24 mouse cellular contexts compared by ENCODE assay signal in genomic region chr8:116067182-116067977, GRCm38 (mm10).
DNase-seq lines count a peak whose midpoint lies in the region; ATAC-seq lines count a peak whose summit lies in the region.
"Had no signal": no experiment of that assay in that cellular context is flagged by ENCODE, and none has a peak within 500 bp of the region (broad histone marks: within the 10 kb centered on the region; RNA-seq: fewer than 3 reads in every experiment).

No protein-coding gene starts in this region.

- no peaks in the 10 kb centered on the region for H3K9me3 ChIP-seq in heart, embryonic 12.5 days (replicated peaks)
- H3K9me3 ChIP-seq in intestine, embryonic 16.5 days (ENCODE audit: control insufficient read depth, low read length) = no peaks in the 10 kb centered on the region
- no peaks in the 10 kb centered on the region for H3K9me3 ChIP-seq in kidney, embryonic 16.5 days (ENCODE audit: low read length)
- H3K9me3 ChIP-seq: embryonic facial prominence, embryonic 10.5 days; embryonic facial prominence, embryonic 12.5 days; forebrain, embryonic 13.5 days; forebrain, embryonic 15.5 days had no signal

- no peaks in the 10 kb centered on the region for H3K27me3 ChIP-seq in heart, embryonic 12.5 days (replicated peaks)
- H3K27me3 ChIP-seq in intestine, embryonic 16.5 days (replicated peaks; ENCODE audit: control insufficient read depth, insufficient read depth, low read length) = no peaks in the 10 kb centered on the region
- no peaks in the 10 kb centered on the region for H3K27me3 ChIP-seq in kidney, embryonic 16.5 days (ENCODE audit: insufficient read depth, low read length)
- H3K27me3 ChIP-seq: embryonic facial prominence, embryonic 12.5 days; forebrain, embryonic 13.5 days; forebrain, embryonic 15.5 days; Patski had no signal

- no peaks in the 10 kb centered on the region for H3K36me3 ChIP-seq in heart, embryonic 12.5 days
- H3K36me3 ChIP-seq in intestine, embryonic 16.5 days (ENCODE audit: control insufficient read depth, insufficient read depth, low read length) = no peaks in the 10 kb centered on the region
- no peaks in the 10 kb centered on the region for H3K36me3 ChIP-seq in kidney, embryonic 16.5 days (ENCODE audit: insufficient read depth, low read length)
- H3K36me3 ChIP-seq: embryonic facial prominence, embryonic 10.5 days; embryonic facial prominence, embryonic 12.5 days; forebrain, embryonic 15.5 days; G1E had no signal

- no peak overlapping the region for H3K4me3 ChIP-seq in heart, embryonic 12.5 days
- no peak overlapping the region for H3K4me3 ChIP-seq in intestine, embryonic 16.5 days (ENCODE audit: low read length)
- H3K4me3 ChIP-seq in kidney, embryonic 16.5 days (ENCODE audit: low read length) = no peak overlapping the region
- H3K4me3 ChIP-seq: embryonic facial prominence, embryonic 10.5 days; embryonic facial prominence, embryonic 12.5 days; forebrain, embryonic 13.5 days; forebrain, embryonic 15.5 days had no signal

- no peak overlapping the region for H3K27ac ChIP-seq in heart, embryonic 12.5 days (ENCODE audit: poor library complexity, severe bottlenecking)
- H3K27ac ChIP-seq in intestine, embryonic 16.5 days (ENCODE audit: low read length) = peak overlapping the region; percentile 77
- H3K27ac ChIP-seq in kidney, embryonic 16.5 days (ENCODE audit: low read length) = no peak overlapping the region
- H3K27ac ChIP-seq: embryonic facial prominence, embryonic 10.5 days; embryonic facial prominence, embryonic 12.5 days; forebrain, embryonic 13.5 days; forebrain, embryonic 15.5 days had no signal

- no peaks in the 10 kb centered on the region for H3K4me1 ChIP-seq in heart, embryonic 12.5 days (replicated peaks)
- H3K4me1 ChIP-seq in intestine, embryonic 16.5 days (ENCODE audit: control insufficient read depth, insufficient read depth, low read length) = peaks cover 4% of the 10 kb centered on the region; the same call in 1 of the 2 replicates
- H3K4me1 ChIP-seq in kidney, embryonic 16.5 days (ENCODE audit: insufficient read depth, low read length) = no peaks in the 10 kb centered on the region
- H3K4me1 ChIP-seq: embryonic facial prominence, embryonic 10.5 days; embryonic facial prominence, embryonic 12.5 days; forebrain, embryonic 13.5 days; forebrain, embryonic 15.5 days had no signal

- no peak for ATAC-seq in heart, embryonic 12.5 days (ENCODE audit: insufficient number of reproducible peaks, low FRiP score)
- peak; percentile 94 for ATAC-seq in intestine, embryonic 16.5 days
- ATAC-seq in kidney, embryonic 16.5 days (ENCODE audit: low FRiP score, low TSS enrichment) = no peak
- ATAC-seq: CD4-positive, CD25-positive, alpha-beta regulatory T cell, adult 4 months; forebrain, embryonic 13.5 days; forebrain, embryonic 15.5 days; Patski had no signal

- intact Hi-C loops in gastrocnemius, postnatal 36 days (cut with DNase I) = no loop called here

- 71% methylated on average over 9 of the region's 9 CpGs for WGBS in heart, embryonic 12.5 days
- WGBS in intestine, embryonic 16.5 days = 50% methylated on average over 9 of the region's 9 CpGs
- 30% methylated on average over 9 of the region's 9 CpGs for WGBS in large intestine, adult 2 months
- WGBS in kidney, embryonic 16.5 days = 49% methylated on average over 9 of the region's 9 CpGs

- peak; percentile 74 for DNase-seq in heart, adult 11 months
- peak; percentile 22 for DNase-seq in large intestine, adult 2 months (ENCODE audit: low read depth, low spot score)
- DNase-seq in yolk sac, embryonic 10.5 days (ENCODE audit: low spot score) = peak; percentile 64
- DNase-seq in gastrocnemius, postnatal 36 days = no peak
- DNase-seq in kidney, adult 11 months = no peak
- DNase-seq: adrenal gland, adult 2 months; adrenal gland, postnatal 10 days; adrenal gland, postnatal 25 days; B cell, adult 2 months; cerebellum, adult 11 months; cerebellum, adult 18-20 months; cerebellum, adult 8-10 months; cerebellum, postnatal 10 days; cerebellum, postnatal 25 days had no signal

- H3K9ac ChIP-seq in heart, embryonic 12.5 days = no peak overlapping the region
- H3K9ac ChIP-seq in intestine, embryonic 16.5 days (ENCODE audit: low read depth, low read length) = no peak overlapping the region
- no peak overlapping the region for H3K9ac ChIP-seq in kidney, embryonic 16.5 days (replicated peaks; ENCODE audit: low read length)
- H3K9ac ChIP-seq: embryonic facial prominence, embryonic 12.5 days; forebrain, embryonic 13.5 days; forebrain, embryonic 15.5 days had no signal

- no peak overlapping the region for H3K4me2 ChIP-seq in heart, embryonic 12.5 days
- H3K4me2 ChIP-seq in intestine, embryonic 16.5 days (ENCODE audit: low read depth, low read length) = no peak overlapping the region
- H3K4me2 ChIP-seq in kidney, embryonic 16.5 days (replicated peaks; ENCODE audit: low read depth, low read length) = no peak overlapping the region
- H3K4me2 ChIP-seq: embryonic facial prominence, embryonic 12.5 days; forebrain, embryonic 13.5 days; forebrain, embryonic 15.5 days had no signal

Comparison
In these comparisons a context has a peak if more than half of its experiments do, and no peak if none do; other contexts are left out.
1. DNase-seq: peak in heart, adult 11 months (single experiment), large intestine, adult 2 months (single experiment) and yolk sac, embryonic 10.5 days (single experiment); none in gastrocnemius, postnatal 36 days (0 of 2) and kidney, adult 11 months (single experiment).